Mouse (Mus musculus): ENCODE data around the gene Ankrd63.
"Not testable (repeated sequence)": the region's sequence is repeated elsewhere in the genome, so short reads cannot be mapped to it uniquely, and the experiment has no call there.

Gene Ankrd63

DNA sequence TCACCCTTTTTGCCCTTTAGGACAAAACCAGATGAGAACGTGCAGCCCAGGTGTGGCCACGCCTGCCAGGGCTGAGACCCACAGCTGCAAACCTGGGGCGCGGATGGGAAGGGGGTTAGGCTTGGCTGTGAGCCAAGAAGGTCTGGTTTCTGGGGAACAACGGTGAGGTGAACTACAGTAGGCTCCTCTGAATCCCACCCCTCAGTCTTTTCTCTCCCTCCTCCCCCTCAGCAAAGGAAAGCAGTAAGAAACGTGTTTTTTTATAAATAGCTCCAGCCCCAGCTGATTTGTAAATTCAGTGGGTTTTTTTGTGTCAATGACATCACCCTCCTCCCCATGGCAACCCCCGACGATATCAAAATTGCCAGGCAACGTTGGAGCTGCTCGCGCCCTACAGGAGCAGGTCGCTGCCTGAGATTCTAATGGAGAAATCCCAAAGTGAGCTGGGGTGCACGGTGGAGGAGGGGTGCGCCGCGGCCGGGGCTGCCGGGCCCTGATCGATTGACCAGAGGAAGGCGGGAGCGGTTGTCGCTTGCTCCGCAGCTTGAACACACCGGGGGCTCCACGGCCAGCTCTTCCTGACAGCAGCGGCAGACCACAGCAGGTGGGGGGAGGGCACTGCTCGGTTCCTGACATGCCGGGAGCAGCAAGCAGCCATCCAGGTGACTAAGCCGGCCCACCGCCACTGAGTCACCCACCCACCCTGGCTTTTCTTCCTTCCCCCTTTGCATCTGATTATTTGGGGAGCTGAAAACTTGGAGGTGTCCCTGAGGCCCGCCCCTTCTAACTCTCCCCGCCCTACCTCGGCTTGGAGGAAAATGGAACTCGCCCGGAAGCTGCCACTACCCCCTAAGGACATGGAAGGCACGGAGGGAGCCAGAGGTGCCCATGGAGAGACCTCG, 40.6 kb downstream of the Ankrd63 start, which contains the start of gene Pak6:
TSS of gene Pak6 (plus strand) at position 402 of the 902 bp plus-strand sequence.
- DNase-seq (ENCODE audit: low read depth, low spot score): peak; percentile 40

- peak; percentile 41 for DNase-seq (ENCODE audit: low read depth, low spot score)
Observed at GRCm38 (mm10) chr2:118661891-118662290, 41.9 kb downstream of the Ankrd63 start.

- DNase-seq (ENCODE audit: low read depth, low spot score): peak; percentile 82
Observed at GRCm38 (mm10) chr2:118659998-118660452, 43.7 kb downstream of the Ankrd63 start.

DNA sequence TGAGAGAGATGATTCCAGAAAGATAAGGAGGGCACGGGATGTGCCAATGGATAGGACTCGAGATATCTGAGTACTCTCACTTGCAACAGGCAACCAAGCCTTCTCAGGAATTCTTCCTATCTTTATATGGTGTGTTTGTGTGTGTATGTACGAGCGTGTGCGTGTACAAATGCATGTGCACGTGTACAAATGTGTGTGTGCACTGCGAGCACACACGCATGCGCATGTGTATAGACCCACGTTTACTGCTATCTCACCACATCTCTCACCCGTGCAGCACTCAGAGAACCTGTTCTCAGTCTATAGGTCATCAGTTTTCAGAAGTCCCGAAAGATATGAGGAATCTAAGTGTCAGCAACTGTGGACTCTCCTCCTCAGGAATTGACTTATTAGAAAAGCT, 44.3 kb downstream of the Ankrd63 start:
- DNase-seq (ENCODE audit: low read depth, low spot score): peak; percentile 65

DNA sequence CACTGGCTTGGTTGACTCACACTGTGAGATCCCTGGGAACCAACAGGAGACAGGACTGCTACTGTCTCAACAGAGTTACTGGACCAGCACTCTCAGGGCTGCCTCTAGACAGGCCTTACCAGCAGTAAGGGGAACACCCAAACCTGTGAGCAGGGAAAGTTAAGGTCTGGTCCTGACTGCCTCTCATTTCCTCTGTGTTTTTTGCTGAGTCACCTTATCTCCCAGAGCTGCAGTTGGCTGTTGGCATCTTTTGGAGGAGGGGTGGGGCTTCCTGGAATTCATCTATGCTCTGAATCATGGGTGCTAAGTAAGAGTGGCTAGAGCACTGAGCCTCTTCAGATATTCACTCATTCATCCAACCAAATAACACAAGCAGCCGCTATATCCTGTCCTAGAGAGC, 44.7 kb downstream of the Ankrd63 start:
- peak; percentile 97 for DNase-seq (ENCODE audit: low read depth, low spot score)

DNA sequence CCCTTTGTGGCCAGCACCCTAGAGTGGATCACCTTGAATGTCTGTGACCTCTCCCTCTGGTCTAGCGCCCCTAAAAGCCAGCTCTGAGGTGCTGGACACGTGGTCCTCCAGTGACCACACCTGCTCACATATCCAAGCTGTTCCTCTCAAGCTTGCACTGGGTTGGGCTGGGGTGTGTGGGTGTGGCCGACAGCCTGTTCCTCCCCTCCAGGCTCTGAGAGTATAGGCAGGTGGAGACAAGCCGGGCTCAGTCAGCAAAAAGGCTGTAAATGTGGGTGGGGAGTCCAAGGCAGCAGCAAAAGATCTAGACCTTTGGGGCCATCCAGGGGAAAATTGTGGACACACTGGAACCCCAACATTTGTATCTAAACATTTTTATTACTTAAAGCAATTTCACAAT, 45.3 kb downstream of the Ankrd63 start:
- peak; percentile 79 for DNase-seq (ENCODE audit: low read depth, low spot score)

DNA sequence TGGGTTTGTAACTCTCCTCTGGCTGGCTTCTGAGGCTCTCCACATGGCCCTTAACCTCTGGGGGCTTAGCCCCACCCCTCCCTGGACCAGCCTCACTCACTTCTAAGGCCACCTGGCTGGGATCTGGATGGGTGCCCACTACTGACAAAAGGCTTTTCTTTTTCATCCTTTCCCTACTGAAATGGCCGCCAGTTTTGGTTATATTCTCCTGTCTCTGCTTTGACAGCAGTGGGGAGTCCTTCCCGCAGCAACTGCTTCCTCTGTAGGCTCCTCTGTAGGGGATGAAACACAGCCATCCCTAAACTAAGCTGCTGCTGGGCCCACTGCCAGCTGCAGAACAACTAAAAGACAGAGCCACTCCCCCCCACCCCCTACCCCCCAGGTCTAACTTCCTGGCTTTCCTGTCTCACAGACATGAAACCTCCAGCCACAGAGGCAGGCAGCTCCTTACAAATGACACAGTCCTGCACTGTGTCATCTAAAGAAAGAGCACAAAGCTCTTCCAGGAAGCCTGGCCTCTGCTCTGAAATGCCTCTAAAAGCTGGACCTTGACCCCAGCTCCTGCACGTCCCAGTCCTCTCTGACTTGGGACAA, 47.0 kb downstream of the Ankrd63 start:
- DNase-seq (ENCODE audit: low read depth, low spot score): no peak

DNA sequence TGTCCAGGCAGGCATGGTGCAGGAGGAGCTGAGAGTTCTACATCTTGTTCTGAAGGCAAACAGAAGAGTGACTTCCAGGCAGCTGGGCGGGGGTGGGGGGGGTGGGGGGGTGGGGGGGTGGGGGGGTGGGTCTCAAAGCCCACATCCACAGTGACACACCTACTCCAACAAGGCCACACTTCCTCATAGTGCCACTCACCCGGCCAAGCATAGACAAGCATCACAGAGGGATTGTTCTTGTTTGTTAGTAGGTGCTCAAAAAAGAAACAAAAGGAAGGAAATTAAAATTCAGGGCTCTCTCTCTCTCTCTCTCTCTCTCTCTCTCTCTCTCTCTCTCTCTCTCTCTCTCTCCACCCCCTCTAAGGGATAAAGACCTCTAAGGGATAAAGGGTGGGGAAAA, 53.1 kb downstream of the Ankrd63 start:
- DNase-seq (ENCODE audit: low read depth, low spot score): not testable (repeated sequence)

Measured in c-Kit-negative CD71-positive TER-119-positive erythroid progenitor cells, embryonic 14.5 days (primary cell).